Mouse (Mus musculus) fat pad, adult 2 months (tissue): Measurements from ENCODE around the gene Olfr1472.
"Not testable (repeated sequence)": the region's sequence is repeated elsewhere in the genome, so short reads cannot be mapped to it uniquely, and the experiment has no call there.

Experiments
- DNase-seq: peaks from one replicate; pipeline ENCODE4 v3.0.0-alpha.2; 2011; ENCODE audit warnings: low read depth, low spot score; ENCODE audit errors: extremely low read depth

Gene Olfr1472

DNA sequence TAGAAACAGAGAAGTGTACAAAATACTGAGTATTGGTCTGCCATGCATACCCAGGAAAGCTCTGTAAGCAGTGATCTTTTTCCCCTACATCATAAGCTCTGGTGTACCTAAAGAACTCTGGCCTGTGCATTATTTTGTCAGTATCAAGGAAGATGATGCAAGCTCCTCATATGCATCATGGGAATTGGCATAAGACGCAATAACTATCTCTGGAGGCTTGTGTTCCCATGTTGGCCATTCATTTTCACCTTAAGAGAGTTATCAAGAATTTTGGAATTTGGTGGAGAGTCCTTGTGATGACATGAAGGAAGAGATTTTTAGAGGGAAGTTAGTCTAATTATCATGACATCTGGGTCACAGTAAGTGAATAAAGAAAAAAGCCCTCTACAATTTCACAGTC is at the start of gene Olfr1472:
TSS of gene Olfr1472 (minus strand) at position 101 of the 400 bp plus-strand sequence.
- DNase-seq: no peak

DNA sequence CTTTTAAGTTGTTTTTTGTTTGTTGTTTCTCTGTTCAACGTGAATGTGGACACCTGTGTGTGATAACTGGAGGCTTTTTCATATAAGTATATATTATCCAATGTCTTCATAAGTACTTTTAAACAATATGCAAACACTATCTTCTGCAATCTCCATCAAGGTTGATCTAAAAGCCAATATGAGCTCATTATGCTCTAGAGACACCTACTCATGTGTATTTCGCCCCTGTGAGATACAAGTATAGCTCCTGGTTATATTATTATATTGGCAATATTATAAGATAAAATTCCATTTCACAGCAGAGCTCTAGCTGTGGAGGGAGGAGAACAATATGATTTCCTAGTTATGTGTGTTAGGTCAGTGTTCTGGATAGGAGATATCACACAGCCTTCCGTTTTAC is 44.4 kb upstream of the Olfr1472 start, which contains the start of gene Olfr1477:
TSS of gene Olfr1477 (plus strand) at position 301 of the 400 bp plus-strand sequence.
- DNase-seq: no peak

DNA sequence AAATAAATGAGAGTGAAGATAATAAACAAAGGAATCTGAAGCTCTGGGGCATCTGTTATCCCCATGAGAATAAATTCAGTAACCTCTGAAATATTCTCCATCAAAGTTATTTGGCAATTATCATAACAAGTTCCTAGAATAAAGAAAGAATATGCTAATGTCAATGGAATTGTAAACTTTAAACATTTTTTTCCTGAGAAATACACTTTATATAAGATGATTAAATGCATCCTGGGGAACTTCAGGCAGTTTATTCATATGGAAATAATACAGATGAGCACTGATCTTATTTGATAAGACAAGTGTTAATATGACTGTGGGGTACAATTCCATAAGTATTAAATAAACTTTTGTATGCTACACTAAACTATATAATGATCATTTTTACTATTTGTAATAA is 24.2 kb upstream of the Olfr1472 start, which contains the start of gene Olfr1475:
TSS of gene Olfr1475 (minus strand) at position 101 of the 400 bp plus-strand sequence.
- no peak for DNase-seq

- DNase-seq: not testable (repeated sequence)
These were observed 13.4 kb upstream of the Olfr1472 start, which contains the start of gene Olfr1474 for GRCm38 (mm10) chr19:13469265-13469664. Olfr1474 (plus strand) TSS chr19:13469565.

DNA sequence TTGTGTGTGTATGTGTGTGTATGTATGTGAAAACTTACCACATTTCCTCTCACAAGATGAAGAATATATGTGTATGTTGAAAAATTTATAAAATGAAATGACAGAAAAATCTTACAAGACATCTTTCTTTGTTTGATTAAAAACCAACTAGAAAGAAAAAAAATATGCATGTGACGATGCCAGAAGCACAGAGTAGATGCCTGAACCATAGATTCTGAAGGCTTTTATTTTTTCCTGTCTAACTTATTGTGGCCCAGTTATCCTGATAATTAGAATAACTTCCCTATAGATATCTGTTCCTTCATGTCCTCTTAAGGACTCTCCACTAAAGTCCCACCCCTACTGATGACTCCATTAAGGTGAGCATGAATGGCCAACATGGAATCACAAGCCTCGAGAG is 12.8 kb downstream of the Olfr1472 start, which contains the start of gene Olfr1471:
TSS of gene Olfr1471 (plus strand) at position 301 of the 400 bp plus-strand sequence.
- not testable (repeated sequence) for DNase-seq

DNA sequence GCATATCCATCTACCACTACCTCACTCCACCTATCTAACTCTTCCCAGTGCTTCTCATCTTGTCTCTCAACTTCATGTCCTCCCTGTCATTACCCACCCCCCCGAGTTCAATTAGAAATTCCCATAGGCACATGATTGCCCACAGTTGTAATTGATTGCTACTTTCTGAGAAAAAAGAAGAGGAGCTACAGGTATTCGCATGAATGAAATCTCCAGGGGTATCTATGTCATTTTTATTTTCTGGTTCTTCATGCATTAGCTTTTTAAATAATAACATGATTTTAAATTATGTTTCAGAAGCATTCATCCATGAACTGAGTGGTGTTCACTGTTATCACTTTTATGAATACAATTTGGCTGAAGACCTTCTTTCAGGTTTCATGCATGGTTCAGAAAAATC is 48.3 kb downstream of the Olfr1472 start, which contains the start of gene Olfr1469:
TSS of gene Olfr1469 (plus strand) at position 301 of the 400 bp plus-strand sequence.
- no peak for DNase-seq
